ENCODE assay signal across 8 mouse cellular contexts in the genomic region with DNA sequence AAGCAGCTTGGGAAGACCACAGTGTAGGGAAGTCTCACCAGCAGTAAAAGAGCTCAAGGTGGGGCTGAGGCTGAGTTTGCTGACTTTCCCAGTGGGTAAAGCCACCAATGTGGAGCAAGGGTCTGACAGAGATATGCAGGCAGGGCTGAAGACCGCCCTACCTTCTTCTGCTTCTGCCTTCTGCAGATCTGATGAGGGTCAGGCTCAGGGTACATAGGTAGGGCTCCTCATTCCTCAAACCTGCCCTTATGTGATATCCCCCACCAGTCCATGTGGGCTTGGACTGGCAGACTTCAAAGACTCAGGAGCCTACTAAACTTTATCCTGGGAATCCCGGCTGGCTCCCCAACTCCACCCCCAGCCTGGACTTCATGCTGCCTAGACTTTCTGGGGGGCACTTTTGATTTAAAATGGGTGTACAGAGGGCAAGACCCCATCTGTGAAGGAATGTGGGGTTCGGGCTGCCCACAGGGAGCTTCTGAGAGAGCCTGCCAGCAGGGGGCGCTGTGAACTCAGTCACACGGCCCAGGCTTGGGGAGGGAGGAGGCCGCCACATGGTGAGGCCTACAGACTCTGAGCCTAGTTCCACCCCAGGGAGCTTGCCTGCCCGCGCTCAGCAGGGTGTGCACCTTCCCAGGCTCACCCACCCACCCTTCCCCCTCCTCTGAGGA.
DNase-seq lines count a peak whose midpoint lies in the region; ATAC-seq and TF ChIP-seq lines count a peak whose summit lies in the region.

No protein-coding gene starts in this region.

- H3K4me3 ChIP-seq in heart, adult 2 months = no peak overlapping the region
- H3K4me3 ChIP-seq in kidney, embryonic 15.5 days (replicated peaks) = no peak overlapping the region
- H3K4me3 ChIP-seq in liver, embryonic 11.5 days (ENCODE audit: low read depth, low read length) = no peak overlapping the region
- no peak overlapping the region for H3K4me3 ChIP-seq in neural tube, embryonic 11.5 days (ENCODE audit: low read depth, low read length)
- no peak overlapping the region for H3K4me3 ChIP-seq in stomach, postnatal 0 days (ENCODE audit: low read depth, low read length)

- peak; percentile 99 for TF ChIP-seq CTCF in heart, adult 2 months (IDR thresholded peaks at IDR 0.05)
- peak; percentile 94 for TF ChIP-seq CTCF in stomach, postnatal 0 days (IDR thresholded peaks at IDR 0.05; ENCODE audit: low read depth)

- H3K36me3 ChIP-seq in heart, adult 2 months (ENCODE audit: control insufficient read depth, insufficient read depth, low read length) = no peaks in the 10 kb centered on the region
- no peaks in the 10 kb centered on the region for H3K36me3 ChIP-seq in kidney, embryonic 15.5 days
- H3K36me3 ChIP-seq in liver, embryonic 11.5 days (ENCODE audit: control insufficient read depth, insufficient read depth, low read length) = no peaks in the 10 kb centered on the region
- H3K36me3 ChIP-seq in neural tube, embryonic 11.5 days (ENCODE audit: control insufficient read depth, insufficient read depth, low read length) = no peaks in the 10 kb centered on the region
- H3K36me3 ChIP-seq in stomach, postnatal 0 days (ENCODE audit: control insufficient read depth, insufficient read depth, low read length) = no peaks in the 10 kb centered on the region

- WGBS in heart, adult 2 months = 30% methylated on average over 8 of the region's 8 CpGs
- 18% methylated on average over 8 of the region's 8 CpGs for WGBS in kidney, embryonic 15.5 days
- WGBS in liver, embryonic 11.5 days = 13% methylated on average over 8 of the region's 8 CpGs
- WGBS in neural tube, embryonic 11.5 days = 17% methylated on average over 8 of the region's 8 CpGs
- 33% methylated on average over 8 of the region's 8 CpGs for WGBS in stomach, postnatal 0 days

- H3K9me3 ChIP-seq in kidney, embryonic 15.5 days (replicated peaks) = no peaks in the 10 kb centered on the region
- H3K9me3 ChIP-seq in liver, embryonic 11.5 days (ENCODE audit: control insufficient read depth, low read length) = no peaks in the 10 kb centered on the region
- no peaks in the 10 kb centered on the region for H3K9me3 ChIP-seq in neural tube, embryonic 11.5 days (ENCODE audit: control insufficient read depth, low read length)
- no peaks in the 10 kb centered on the region for H3K9me3 ChIP-seq in stomach, postnatal 0 days (ENCODE audit: control insufficient read depth, low read length)

- peaks cover 27% of the 10 kb centered on the region for H3K4me1 ChIP-seq in heart, adult 2 months (ENCODE audit: control insufficient read depth, insufficient read depth, low read length)
- H3K4me1 ChIP-seq in kidney, embryonic 15.5 days = peaks cover 35% of the 10 kb centered on the region
- H3K4me1 ChIP-seq in liver, embryonic 11.5 days (replicated peaks; ENCODE audit: control insufficient read depth, insufficient read depth, low read length) = peaks cover 66% of the 10 kb centered on the region
- 0 out of 2 replicates have a peak, but pooled peaks cover 5% of the 10 kb centered on the region for H3K4me1 ChIP-seq in neural tube, embryonic 11.5 days (ENCODE audit: control insufficient read depth, insufficient read depth, low read length)
- peaks cover 20% of the 10 kb centered on the region for H3K4me1 ChIP-seq in stomach, postnatal 0 days (replicated peaks; ENCODE audit: control insufficient read depth, insufficient read depth)

- TF ChIP-seq EP300 in heart, adult 2 months (IDR thresholded peaks at IDR 0.05; ENCODE audit: insufficient read depth, low read depth, low read length) = peak; percentile 44; the same call in 1 of the 2 replicates
- TF ChIP-seq EP300 in stomach, postnatal 0 days (optimal IDR thresholded peaks at IDR 0.05) = no peak

- TF ChIP-seq POLR2A in heart, adult 2 months (IDR thresholded peaks at IDR 0.05; ENCODE audit: insufficient read depth, low read depth, low read length) = no peak

- intact Hi-C loops in heart, adult 2 months (cut with DNase I) = loop anchor here (1.0 to 5.0 kb wide), 5 partner anchors 31 to 274 kb away; no protein-coding TSS in a partner anchor

- H3K9ac ChIP-seq in heart, adult 2 months (ENCODE audit: low read depth, low read length) = no peak overlapping the region
- 0 out of 2 replicates have a peak overlapping the region, but pooled peaks have one; percentile 3 for H3K9ac ChIP-seq in kidney, embryonic 15.5 days
- peak overlapping the region; percentile 63 for H3K9ac ChIP-seq in liver, embryonic 11.5 days (ENCODE audit: low read depth, low read length)
- no peak overlapping the region for H3K9ac ChIP-seq in neural tube, embryonic 11.5 days (ENCODE audit: low read length)
- H3K9ac ChIP-seq in stomach, postnatal 0 days (ENCODE audit: low read length) = peak overlapping the region; percentile 13; the same call in 1 of the 2 replicates

- peak; percentile 97 for DNase-seq in B cell, adult 2 months
- DNase-seq in adrenal gland, adult 8-10 months = peak; percentile 81
- DNase-seq in embryo, embryonic 9.5 days (ENCODE audit: extremely low spot score) = peak; percentile 85
- DNase-seq in heart, adult 2 months = peak; percentile 91 to 95
- DNase-seq in liver, embryonic 11.5 days (ENCODE audit: low spot score) = peak; percentile 91
- DNase-seq in neural tube, embryonic 11.5 days (ENCODE audit: low spot score) = peak; percentile 78
- peak; percentile 92 for DNase-seq in stomach, postnatal 0 days (ENCODE audit: low spot score)

- no peaks in the 10 kb centered on the region for H3K79me2 ChIP-seq in heart, adult 2 months (replicated peaks; ENCODE audit: control insufficient read depth, insufficient read depth, low read length)

- peak overlapping the region; percentile 32 for H3K27ac ChIP-seq in heart, adult 2 months
- H3K27ac ChIP-seq in kidney, embryonic 15.5 days = no peak overlapping the region
- peak overlapping the region; percentile 69 for H3K27ac ChIP-seq in liver, embryonic 11.5 days (ENCODE audit: low read depth, low read length)
- H3K27ac ChIP-seq in neural tube, embryonic 11.5 days (ENCODE audit: low read depth, low read length) = no peak overlapping the region
- no peak overlapping the region for H3K27ac ChIP-seq in stomach, postnatal 0 days (replicated peaks)

- no peaks in the 10 kb centered on the region for H3K27me3 ChIP-seq in heart, adult 2 months (ENCODE audit: control insufficient read depth, insufficient read depth, low read length)
- H3K27me3 ChIP-seq in kidney, embryonic 15.5 days = no peaks in the 10 kb centered on the region
- H3K27me3 ChIP-seq in liver, embryonic 11.5 days (replicated peaks; ENCODE audit: control insufficient read depth, insufficient read depth, low read length) = no peaks in the 10 kb centered on the region
- H3K27me3 ChIP-seq in neural tube, embryonic 11.5 days (ENCODE audit: control insufficient read depth, insufficient read depth, low read length) = no peaks in the 10 kb centered on the region
- H3K27me3 ChIP-seq in stomach, postnatal 0 days (ENCODE audit: control insufficient read depth, insufficient read depth, low read length) = no peaks in the 10 kb centered on the region

- no peak overlapping the region for H3K4me2 ChIP-seq in kidney, embryonic 15.5 days
- no peak overlapping the region; the same call in 1 of the 2 replicates for H3K4me2 ChIP-seq in liver, embryonic 11.5 days
- no peak overlapping the region for H3K4me2 ChIP-seq in neural tube, embryonic 11.5 days (ENCODE audit: low read depth)
- no peak overlapping the region for H3K4me2 ChIP-seq in stomach, postnatal 0 days (replicated peaks; ENCODE audit: low read depth)

- peak; percentile 88 for ATAC-seq in kidney, embryonic 15.5 days (replicated peaks; ENCODE audit: low FRiP score)
- peak; percentile 82 for ATAC-seq in liver, embryonic 11.5 days (replicated peaks; ENCODE audit: low FRiP score)
- ATAC-seq in neural tube, embryonic 11.5 days (ENCODE audit: insufficient read depth, low FRiP score, low TSS enrichment) = peak; percentile 55; the same call in 1 of the 2 replicates
- ATAC-seq in stomach, postnatal 0 days (ENCODE audit: low FRiP score, low TSS enrichment) = peak; percentile 81

Comparison
In these comparisons a context has a peak if more than half of its experiments do, and no peak if none do; other contexts are left out.
1. H3K27ac ChIP-seq: peak in heart, adult 2 months (single experiment) and liver, embryonic 11.5 days (single experiment); none in kidney, embryonic 15.5 days (single experiment), neural tube, embryonic 11.5 days (single experiment) and stomach, postnatal 0 days (single experiment).
2. H3K9ac ChIP-seq: peak in kidney, embryonic 15.5 days (single experiment), liver, embryonic 11.5 days (single experiment) and stomach, postnatal 0 days (single experiment); none in heart, adult 2 months (single experiment) and neural tube, embryonic 11.5 days (single experiment).
3. Peak in every context shown above with its lines, with median percentiles within 50 percentile points of each other: DNase-seq and ATAC-seq.